In the genomic region with DNA sequence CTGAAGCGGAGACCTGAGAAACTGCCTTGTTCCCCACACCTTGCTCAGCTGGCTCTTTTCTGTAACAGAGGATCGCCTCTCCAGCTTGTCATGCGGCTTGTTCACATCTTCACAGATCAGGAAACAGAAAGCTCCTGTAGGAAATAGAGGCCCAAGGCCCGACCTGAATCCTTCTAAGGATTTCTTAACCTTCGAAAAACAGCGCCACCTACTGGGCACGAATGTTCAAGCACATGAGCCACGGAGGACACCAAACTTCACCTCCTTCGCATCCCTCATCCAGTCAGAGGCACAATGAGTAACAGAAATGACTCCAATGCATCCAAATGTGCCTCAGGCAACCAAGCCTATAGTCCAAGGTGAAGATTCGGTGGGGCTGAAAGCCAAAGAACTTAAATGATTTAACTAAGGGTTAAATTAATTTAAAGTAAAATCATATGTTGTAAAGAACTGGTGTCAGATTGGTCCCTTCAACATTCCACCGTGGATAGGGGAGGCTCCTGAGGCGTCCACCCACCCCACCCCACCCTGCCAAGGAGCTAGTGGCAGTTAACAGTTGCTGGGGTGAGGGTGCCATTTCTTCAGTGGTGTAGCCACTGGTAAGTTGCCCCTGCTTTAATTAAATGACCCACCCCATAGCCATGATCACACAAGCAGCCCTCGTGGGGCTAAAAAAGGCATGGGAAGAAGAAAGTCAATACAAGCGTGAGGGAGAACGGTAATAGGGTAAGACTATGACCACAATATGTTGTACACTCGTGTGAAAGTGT, we compare ENCODE assay signal across 8 mouse cellular contexts. TPM values are rescaled to one million over a fixed set of nuclear protein-coding genes. Genes with fewer than 3 reads are reported as not detected.
DNase-seq lines count a peak whose midpoint lies in the region; ATAC-seq and TF ChIP-seq lines count a peak whose summit lies in the region.

No protein-coding gene starts in this region.

- H3K9ac ChIP-seq in neural tube, embryonic 15.5 days (replicated peaks), result no peak overlapping the region
- H3K9ac ChIP-seq in kidney, postnatal 0 days (ENCODE audit: low read depth, low read length), result no peak overlapping the region
- no peak overlapping the region for H3K9ac ChIP-seq in liver, embryonic 12.5 days

- H3K36me3 ChIP-seq in neural tube, embryonic 15.5 days, result no peaks in the 10 kb centered on the region
- H3K36me3 ChIP-seq in kidney, postnatal 0 days (ENCODE audit: insufficient read depth, low read length), result no peaks in the 10 kb centered on the region
- no peaks in the 10 kb centered on the region for H3K36me3 ChIP-seq in liver, embryonic 12.5 days

- peak; percentile 79 for DNase-seq in neural tube, embryonic 10.5 days (ENCODE audit: extremely low spot score, low spot score)
- peak; percentile 74 for DNase-seq in brain, embryonic 14.5 days (ENCODE audit: low read depth)
- peak; percentile 36 to 68 for DNase-seq in gastrocnemius, postnatal 4 days (ENCODE audit: low spot score in 2 of 2)
- peak; percentile 77 for DNase-seq in kidney, postnatal 0 days (ENCODE audit: low spot score)
- peak; percentile 18 for DNase-seq in retina, adult 2 months (ENCODE audit: low read depth, low spot score)
- DNase-seq in thymus, postnatal 36 days, result peak; percentile 50 to 59

- no peak for ATAC-seq in neural tube, embryonic 15.5 days (ENCODE audit: low FRiP score)
- no peak for ATAC-seq in kidney, postnatal 0 days (replicated peaks; ENCODE audit: low FRiP score, low read depth)
- ATAC-seq in liver, embryonic 12.5 days, result no peak

- WGBS in neural tube, embryonic 15.5 days, result 48% methylated on average over 16 of the region's 16 CpGs
- 42% methylated on average over 16 of the region's 16 CpGs for WGBS in kidney, postnatal 0 days
- WGBS in liver, embryonic 12.5 days (ENCODE audit: insufficient replicate concordance), result 31% methylated on average over 16 of the region's 16 CpGs

- H3K27me3 ChIP-seq in neural tube, embryonic 15.5 days (replicated peaks), result no peaks in the 10 kb centered on the region
- H3K27me3 ChIP-seq in kidney, postnatal 0 days (ENCODE audit: insufficient read depth, low read length), result no peaks in the 10 kb centered on the region
- 0 out of 2 replicates have a peak, but pooled peaks cover 6% of the 10 kb centered on the region for H3K27me3 ChIP-seq in liver, embryonic 12.5 days (replicated peaks)

- TF ChIP-seq CTCF in brain, embryonic 14.5 days (IDR thresholded peaks at IDR 0.05; ENCODE audit: borderline replicate concordance, extremely low read depth, insufficient read depth, insufficient read length), result peak; percentile 69
- TF ChIP-seq CTCF in kidney, postnatal 0 days (IDR thresholded peaks at IDR 0.05; ENCODE audit: low read depth), result peak; percentile 76

- no peaks in the 10 kb centered on the region for H3K4me1 ChIP-seq in neural tube, embryonic 15.5 days
- H3K4me1 ChIP-seq in kidney, postnatal 0 days (replicated peaks; ENCODE audit: insufficient read depth, low read length), result no peaks in the 10 kb centered on the region
- H3K4me1 ChIP-seq in liver, embryonic 12.5 days, result no peaks in the 10 kb centered on the region

- no peaks in the 10 kb centered on the region for H3K9me3 ChIP-seq in neural tube, embryonic 15.5 days (replicated peaks)
- H3K9me3 ChIP-seq in kidney, postnatal 0 days (replicated peaks; ENCODE audit: low read length), result no peaks in the 10 kb centered on the region
- no peaks in the 10 kb centered on the region for H3K9me3 ChIP-seq in liver, embryonic 12.5 days (replicated peaks)

- H3K4me3 ChIP-seq in neural tube, embryonic 15.5 days (replicated peaks), result no peak overlapping the region
- H3K4me3 ChIP-seq in kidney, postnatal 0 days (replicated peaks; ENCODE audit: low read depth, low read length), result no peak overlapping the region
- H3K4me3 ChIP-seq in liver, embryonic 12.5 days, result no peak overlapping the region

- TF ChIP-seq POLR2A in brain, embryonic 14.5 days (IDR thresholded peaks at IDR 0.05; ENCODE audit: borderline replicate concordance, extremely low read depth, insufficient read depth, insufficient read length, poor library complexity, severe bottlenecking), result no peak

- no peak overlapping the region for H3K4me2 ChIP-seq in neural tube, embryonic 15.5 days
- H3K4me2 ChIP-seq in kidney, postnatal 0 days (ENCODE audit: low read length), result no peak overlapping the region
- H3K4me2 ChIP-seq in liver, embryonic 12.5 days, result peak overlapping the region; percentile 27

- H3K27ac ChIP-seq in neural tube, embryonic 15.5 days (replicated peaks), result no peak overlapping the region
- no peak overlapping the region for H3K27ac ChIP-seq in kidney, postnatal 0 days
- no peak overlapping the region for H3K27ac ChIP-seq in liver, embryonic 12.5 days

RNA-seq across cellular contexts. Expression of a gene that starts 7.0 kb away (rescaled TPM):
- 0.18 and 6.7 TPM in 2 replicates for polyA plus RNA-seq in neural tube, embryonic 15.5 days (2015; fragmentation: Nextera tagmentation; extraction: Ambion mirVana)
- polyA plus RNA-seq in brain, embryonic 14.5 days (2012; rRNA removed), result not detected in 2 replicates
- not detected for total RNA-seq in gastrocnemius, postnatal 4 days (2021)
- polyA plus RNA-seq in kidney, postnatal 0 days (2015; fragmentation: Nextera tagmentation; extraction: Ambion mirVana), result 9.3 and 10.2 TPM in 2 replicates
- 0.38 and 0.41 TPM in 2 replicates for polyA plus RNA-seq in liver, embryonic 12.5 days (2016; fragmentation: Nextera tagmentation; extraction: Ambion mirVana)

Comparison
In these comparisons a context has a peak if more than half of its experiments do, and no peak if none do; other contexts are left out.
1. DNase-seq: peak in every context shown above with its lines; median percentile 79 in neural tube, embryonic 10.5 days; 77 in kidney, postnatal 0 days; 74 in brain, embryonic 14.5 days; 54 in thymus, postnatal 36 days; 52 in gastrocnemius, postnatal 4 days; 18 in retina, adult 2 months.